ENCODE assay signal across 2 mouse cellular contexts in genomic region chr15:9271876-9272275, GRCm38 (mm10).
A peak's percentile ranks its signal among the peaks of the same experiment; 100 is the strongest.
TF ChIP-seq lines count a peak whose summit lies in the region.

No protein-coding gene starts in this region.

TF ChIP-seq in CH12.LX, 34 proteins besides CTCF, POLR2A, EP300 and RAD21 (continued from another document):
- TF ChIP-seq ELF1 (IDR thresholded peaks at IDR 0.05; ENCODE audit: low read depth, low read length) (no peak), UBTF (IDR thresholded peaks at IDR 0.05; ENCODE audit: low read depth, low read length) (no peak), ZMIZ1 (IDR thresholded peaks at IDR 0.05; ENCODE audit: low read depth, low read length) (no peak), USF1 (IDR thresholded peaks at IDR 0.05; ENCODE audit: low read depth, low read length) (no peak), RCOR1 (conservative IDR thresholded peaks at IDR 0.05; ENCODE audit: low read depth, low read length) (no peak)

TF ChIP-seq in MEL, 35 proteins besides CTCF, POLR2A, EP300 and RAD21 (continued from another document):
- peak; percentile 38; the same call in 1 of the 2 replicates for TF ChIP-seq ETS1 (IDR thresholded peaks at IDR 0.05; ENCODE audit: low read depth, low read length)
- TF ChIP-seq TCF12 (IDR thresholded peaks at IDR 0.05; ENCODE audit: low read depth, low read length) = peak; percentile 38; the same call in 1 of the 2 replicates
TF ChIP-seq in MEL: peak in this region for 2.
